Mouse (Mus musculus): Measurements from ENCODE around the gene Dirc2.
A peak's percentile ranks its signal among the peaks of the same experiment; 100 is the strongest.

Dirc2 gene

GRCm38 (mm10) chr16:35738096-35738767 lies 30.9 kb downstream of the Dirc2 start:
- DNase-seq: no peak

GRCm38 (mm10) chr16:35734038-35734437 lies 35.1 kb downstream of the Dirc2 start:
- peak; percentile 65 for DNase-seq

GRCm38 (mm10) chr16:35732096-35732495 lies 37.1 kb downstream of the Dirc2 start:
- no peak for DNase-seq

- DNase-seq: no peak
Measured at GRCm38 (mm10) chr16:35729151-35729738, 39.9 kb downstream of the Dirc2 start.

GRCm38 (mm10) chr16:35726601-35727000 lies 42.6 kb downstream of the Dirc2 start:
- no peak for DNase-seq

DNA sequence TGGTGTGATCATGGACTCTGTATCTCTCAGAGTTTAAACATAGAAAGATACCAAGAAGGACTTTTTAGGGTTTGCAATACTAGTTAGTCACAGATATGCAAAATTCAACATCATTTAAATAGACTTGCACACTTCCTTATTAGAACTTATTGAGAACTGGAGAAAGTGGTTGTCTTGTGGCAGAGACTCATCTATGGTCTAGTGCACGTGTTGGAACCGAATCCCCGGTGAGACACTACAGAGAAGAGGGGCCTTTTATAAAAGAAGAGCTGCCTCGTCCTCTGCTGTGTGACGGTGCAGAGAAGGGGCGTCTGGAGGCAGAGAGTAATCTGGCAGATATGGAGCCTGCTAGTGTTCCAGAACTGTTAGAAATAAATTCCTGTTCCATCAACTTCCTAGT lies 44.6 kb downstream of the Dirc2 start:
- no peak for DNase-seq

DNA sequence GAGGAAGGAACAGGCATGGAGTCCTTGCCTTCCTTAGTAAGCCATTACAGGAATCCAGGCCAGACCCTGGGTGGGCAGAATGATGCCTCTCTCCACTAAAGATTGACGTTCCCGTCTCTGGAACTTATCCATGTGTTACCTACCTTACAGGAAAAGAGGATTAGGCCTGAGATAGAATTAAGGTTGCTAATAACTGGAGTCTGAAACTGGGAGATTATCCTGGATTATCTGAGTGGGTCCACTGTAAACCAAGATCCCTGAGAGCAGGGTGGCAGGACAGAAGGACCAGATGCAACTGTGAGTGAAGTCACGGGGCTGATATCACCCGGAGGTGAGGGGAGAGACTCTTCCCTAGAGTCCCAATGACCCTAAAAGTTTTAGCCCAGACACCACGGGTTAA lies 51.4 kb downstream of the Dirc2 start:
- no peak for DNase-seq

DNA sequence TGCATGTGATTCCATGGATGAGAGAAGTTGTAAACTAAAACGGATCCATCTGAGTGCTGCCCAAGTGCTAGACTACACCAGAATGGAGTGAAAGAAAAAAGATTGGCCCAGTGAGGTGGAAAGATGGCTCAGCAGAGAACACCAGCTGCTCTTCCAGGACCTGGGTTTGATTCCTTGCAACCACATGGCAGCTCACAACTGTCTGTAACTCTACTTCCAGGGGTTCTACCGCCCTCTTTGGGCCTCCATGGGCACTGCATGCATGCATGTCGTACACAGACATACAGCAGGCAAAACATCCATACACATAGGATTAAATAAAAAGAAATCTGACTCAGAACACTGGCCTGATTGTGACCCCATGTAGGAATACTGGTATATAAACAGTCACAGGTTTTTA lies 52.9 kb downstream of the Dirc2 start:
- DNase-seq: peak; percentile 13

DNA sequence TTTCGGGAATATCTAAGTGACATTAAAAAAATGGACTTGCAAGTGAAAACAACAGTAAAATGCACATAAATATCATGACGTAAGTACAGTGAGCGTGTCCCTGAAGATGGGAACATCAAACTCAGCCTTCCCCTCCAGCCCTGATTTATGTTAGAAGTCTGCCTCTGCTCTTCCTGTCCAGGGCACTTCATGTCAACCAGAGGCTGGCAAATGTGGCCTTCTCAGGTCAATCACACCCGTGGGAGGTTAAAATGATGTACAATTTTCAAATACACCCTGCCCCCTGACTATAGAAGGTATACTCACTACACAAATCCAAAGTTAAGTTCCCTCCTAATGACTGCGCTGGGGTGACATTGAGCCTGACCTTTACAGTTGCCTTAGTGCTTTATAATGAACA lies 53.4 kb downstream of the Dirc2 start:
- no peak for DNase-seq

DNA sequence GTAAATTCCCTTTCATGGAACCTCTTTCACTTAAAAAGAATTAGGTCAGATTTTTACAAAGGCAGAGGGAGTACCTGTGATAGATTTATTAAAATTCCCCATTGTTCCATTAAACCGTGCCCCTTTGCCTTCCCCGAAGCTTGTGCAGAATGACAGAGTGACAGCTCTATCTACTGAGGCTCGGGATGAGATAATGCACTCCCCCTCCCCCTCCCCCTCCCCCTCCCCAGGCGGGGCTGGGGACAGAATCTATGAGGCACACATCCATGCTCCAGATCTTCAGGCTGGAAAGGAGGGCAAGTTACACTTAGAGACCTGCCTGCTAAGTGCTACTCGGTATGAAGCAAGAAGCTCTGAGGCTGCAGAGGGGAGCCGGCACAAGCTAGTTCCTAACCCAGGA lies 53.8 kb downstream of the Dirc2 start:
- no peak for DNase-seq

DNA sequence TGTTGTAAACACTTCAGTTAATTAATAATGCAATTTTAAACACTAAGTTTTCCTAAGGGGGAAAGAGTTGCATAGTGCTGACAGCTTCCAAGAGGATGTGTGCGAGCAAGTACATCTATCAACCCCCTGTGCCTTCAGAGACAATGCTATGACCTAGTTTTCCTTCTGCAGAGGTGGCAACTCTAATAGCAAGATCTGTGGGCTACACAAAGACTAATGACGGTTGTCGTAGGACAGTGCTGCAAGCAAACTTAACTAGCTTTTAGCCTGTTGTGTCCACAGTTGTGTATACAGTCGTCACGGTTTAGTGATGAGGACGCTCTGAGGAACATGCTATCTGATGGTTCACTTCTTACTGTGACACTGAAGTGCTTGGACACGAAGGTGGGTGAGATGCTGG lies 54.5 kb downstream of the Dirc2 start:
- no peak for DNase-seq

DNA sequence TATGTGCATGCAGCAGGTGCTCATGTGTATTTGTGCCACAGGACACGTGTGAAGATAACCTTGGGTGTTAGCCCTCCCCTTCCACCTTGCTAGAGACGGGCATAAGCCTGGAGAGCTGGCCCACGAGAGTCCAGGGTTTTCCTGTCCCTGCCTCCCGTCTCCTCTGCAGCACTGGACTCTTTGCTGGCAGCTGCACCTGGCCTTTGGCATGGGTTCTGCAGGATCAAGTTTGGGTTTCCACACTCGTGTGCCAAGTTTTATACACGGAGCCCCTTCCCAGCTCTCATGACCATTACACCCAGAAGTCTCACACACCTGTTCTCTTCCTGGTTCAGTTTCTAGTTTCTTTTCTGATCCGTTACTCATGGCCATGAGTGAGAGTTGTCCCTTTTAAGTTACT lies 55.5 kb downstream of the Dirc2 start:
- DNase-seq: no peak

- DNase-seq: no peak
Measured at GRCm38 (mm10) chr16:35711004-35711403, 58.2 kb downstream of the Dirc2 start.

- DNase-seq: no peak
Measured at GRCm38 (mm10) chr16:35707004-35707403, 62.2 kb downstream of the Dirc2 start.

GRCm38 (mm10) chr16:35704796-35705195 lies 64.4 kb downstream of the Dirc2 start:
- no peak for DNase-seq

DNA sequence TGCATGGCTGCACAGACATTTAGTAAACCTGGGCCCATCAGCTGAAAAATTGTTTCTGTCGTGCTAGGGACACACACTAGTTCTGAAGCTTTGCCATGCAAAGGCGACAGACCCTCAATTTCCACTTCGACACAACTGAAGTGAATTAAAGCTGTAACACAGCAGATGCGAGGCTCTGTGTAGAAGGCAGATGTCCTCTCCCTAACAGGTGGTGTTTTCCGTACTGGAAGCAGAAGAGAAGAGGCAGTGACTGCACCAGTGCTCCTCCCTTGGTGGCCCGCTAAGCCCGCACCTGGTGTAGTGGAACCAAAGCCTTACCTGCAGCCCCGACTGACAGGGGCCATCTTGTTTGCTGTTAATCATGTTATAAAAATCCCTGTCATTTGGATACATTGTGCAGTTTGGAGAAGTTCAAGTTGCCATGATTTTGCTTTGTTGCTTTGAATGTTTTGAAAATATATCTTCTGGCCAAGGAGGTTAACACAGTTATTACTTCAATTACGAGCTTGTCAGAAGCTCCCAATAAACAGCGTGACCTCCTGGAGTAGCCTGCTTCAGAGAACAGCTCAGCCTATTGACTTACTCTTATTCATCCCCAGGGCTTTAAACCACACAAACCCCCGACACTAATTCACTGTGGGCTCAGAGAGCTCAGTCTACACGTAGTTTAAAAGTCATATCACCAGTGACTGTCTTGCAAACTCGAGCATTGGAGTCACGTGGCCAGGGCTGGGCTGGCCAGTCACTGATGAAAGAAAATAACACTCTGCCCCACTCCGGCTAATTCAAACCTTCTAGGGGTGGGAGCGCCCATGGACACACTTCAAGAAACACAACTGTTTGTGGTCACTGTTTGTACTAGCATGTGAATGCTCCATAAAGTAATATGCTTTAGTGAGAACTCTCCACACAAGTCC lies 65.1 kb downstream of the Dirc2 start:
- DNase-seq: no peak

- no peak for DNase-seq
Measured at GRCm38 (mm10) chr16:35701823-35702222, 67.3 kb downstream of the Dirc2 start.

GRCm38 (mm10) chr16:35696103-35696502 lies 73.1 kb downstream of the Dirc2 start:
- DNase-seq: no peak

GRCm38 (mm10) chr16:35694250-35694846 lies 74.8 kb downstream of the Dirc2 start:
- DNase-seq: no peak

- DNase-seq: no peak
Measured at GRCm38 (mm10) chr16:35691606-35692005, 77.5 kb downstream of the Dirc2 start.

DNA sequence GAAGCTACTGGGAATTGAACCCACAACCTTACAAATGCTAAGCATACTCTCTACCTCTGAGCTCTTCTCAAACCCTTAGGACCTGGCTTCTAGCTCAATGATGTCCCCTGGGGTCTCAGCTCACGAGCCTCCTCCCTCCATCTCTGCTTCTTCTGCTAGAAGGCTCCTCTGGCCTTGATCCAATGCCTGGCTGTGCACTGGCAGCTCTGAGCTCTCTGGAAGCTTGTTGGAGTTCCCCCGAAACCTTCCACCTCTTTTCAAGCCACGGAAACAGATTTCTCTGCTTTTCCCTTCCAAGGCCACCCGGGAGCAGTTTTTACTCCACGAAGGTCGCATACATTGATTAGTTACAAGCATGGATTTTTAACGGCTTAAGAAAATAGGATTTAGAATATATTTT lies 82.7 kb downstream of the Dirc2 start:
- no peak for DNase-seq

DNA sequence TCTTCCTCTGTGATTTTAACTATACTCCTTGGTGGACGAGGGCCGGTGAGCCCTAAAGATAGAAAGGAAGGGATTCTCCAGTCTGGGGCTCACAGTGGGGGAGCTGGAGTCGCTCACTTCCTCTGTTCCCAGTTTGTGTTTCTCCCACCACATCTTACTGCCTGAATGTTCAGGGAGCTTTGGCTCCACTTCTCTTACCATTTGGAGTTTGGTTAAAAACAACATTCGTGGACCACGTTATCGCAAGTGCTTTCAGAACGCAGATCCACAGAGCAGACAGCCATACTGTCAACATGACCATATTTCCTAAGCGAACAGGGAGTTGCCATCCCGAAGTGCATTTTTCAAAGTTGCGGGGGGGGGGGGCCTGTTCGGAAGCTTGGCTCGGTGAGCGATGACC lies 84.1 kb downstream of the Dirc2 start:
- no peak for DNase-seq

DNA sequence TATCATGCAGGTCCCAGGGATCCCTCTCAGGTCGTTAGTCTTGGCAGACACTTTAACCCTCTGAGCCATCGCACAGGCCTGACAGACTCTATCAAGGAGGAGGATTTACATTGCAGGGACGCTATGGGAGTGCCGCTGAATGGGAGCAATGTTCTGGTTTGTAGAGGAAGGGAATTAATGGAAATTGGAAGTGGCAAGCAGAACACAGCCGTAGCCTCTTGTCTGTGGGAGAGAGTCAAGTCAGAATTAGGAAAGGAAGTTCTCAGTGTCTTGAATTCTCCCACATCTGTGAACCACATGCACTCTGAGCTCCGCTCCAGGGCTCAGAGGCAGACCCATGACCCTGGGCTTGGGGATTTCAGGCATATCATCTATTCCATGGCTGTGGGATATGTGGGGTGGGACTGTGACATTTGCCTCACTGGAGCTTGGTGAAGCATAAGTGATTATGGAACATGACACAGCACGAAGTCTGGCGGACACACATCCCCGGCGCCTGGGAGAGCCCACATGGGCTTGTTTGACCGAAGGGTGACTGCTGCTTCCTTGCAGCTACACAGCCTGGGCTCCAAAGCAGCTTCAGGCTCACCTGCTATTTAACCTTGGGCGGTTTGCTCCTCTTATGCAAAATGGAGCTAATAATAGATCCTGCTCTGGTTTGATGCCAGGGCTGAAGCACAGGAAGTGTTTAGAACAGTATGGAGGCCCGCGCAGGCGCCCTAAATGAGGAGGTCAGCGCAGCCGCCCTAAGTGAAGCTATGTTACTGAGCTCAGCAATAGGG lies 87.6 kb downstream of the Dirc2 start:
- no peak for DNase-seq
